Mouse (Mus musculus): ENCODE measurements around the gene 1700030J22Rik.

DNA sequence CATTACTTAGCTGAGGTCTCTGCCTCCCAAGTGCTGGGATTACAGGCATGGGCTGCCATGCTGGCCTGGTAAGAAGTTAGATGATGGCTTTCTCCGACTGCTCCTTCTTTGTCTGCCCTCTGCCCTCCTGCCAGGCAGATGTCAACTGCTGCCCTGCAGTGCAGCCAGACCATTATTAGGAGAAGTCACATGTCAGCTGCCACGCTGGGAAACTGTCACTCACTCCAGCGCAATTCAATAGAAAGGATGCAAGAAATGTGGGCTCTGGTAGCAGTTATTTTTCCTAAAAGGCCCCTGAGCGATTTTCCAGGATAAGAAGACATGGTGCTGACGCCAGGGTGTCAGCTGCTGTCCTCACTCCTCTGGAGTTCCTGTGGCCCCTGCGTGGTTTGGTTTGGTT is 43.3 kb downstream of the 1700030J22Rik start:
- TF ChIP-seq MAX (IDR thresholded peaks at IDR 0.05; ENCODE audit: low read length) (no peak), POLR2A (IDR thresholded peaks at IDR 0.05; ENCODE audit: low read depth, low read length) (no peak), CTCF (conservative IDR thresholded peaks at IDR 0.05 in 1 of 2, IDR thresholded peaks at IDR 0.05 in 1 of 2; ENCODE audit: low read depth in 2 of 2, low read length in 2 of 2) (no peak), USF1 (IDR thresholded peaks at IDR 0.05; ENCODE audit: low read depth, low read length) (no peak), POLR2AphosphoS2 (IDR thresholded peaks at IDR 0.05; ENCODE audit: low read depth, low read length) (no peak), E2F4 (IDR thresholded peaks at IDR 0.05; ENCODE audit: insufficient replicate concordance, low read depth, low read length) (no peak), SIN3A (IDR thresholded peaks at IDR 0.05; ENCODE audit: low read length) (no peak), RCOR1 (conservative IDR thresholded peaks at IDR 0.05; ENCODE audit: low read depth, low read length) (no peak), MAZ (IDR thresholded peaks at IDR 0.05; ENCODE audit: low read depth, low read length) (no peak), BHLHE40 (IDR thresholded peaks at IDR 0.05; ENCODE audit: low read depth, low read length) (no peak), TBP (conservative IDR thresholded peaks at IDR 0.05; ENCODE audit: low read depth, low read length) (no peak), MXI1 (IDR thresholded peaks at IDR 0.05; ENCODE audit: low read depth, low read length) (no peak), JUN (IDR thresholded peaks at IDR 0.05; ENCODE audit: insufficient read depth, low read depth, low read length) (no peak)
